Mouse (Mus musculus) adrenal gland, adult 18-20 months (tissue): ENCODE measurements around the gene Palm. TPM values are rescaled to one million over a fixed set of nuclear protein-coding genes. Genes with fewer than 3 reads are reported as not detected.

Experiments
- DNase-seq, 2 experiments: peaks; one replicate each; pipeline ENCODE4 v3.0.0; 2021 to 2022; ENCODE audit warnings: low spot score in 2 of 2
- total RNA-seq, 2 experiments: library from RNA; stranded (reverse); gene quantifications; 1 replicate in 1 of 2; 2 replicates in 1 of 2; pipeline ENCODE4 v1.2.3; 2021

Gene Palm
- total RNA-seq, 2 experiments from 2014 or later = 59.4 to 62.2 TPM

- peak; percentile 50 to 70 for DNase-seq
Measured at GRCm38 (mm10) chr10:79794491-79794931, 1.1 kb downstream of the Palm start.

GRCm38 (mm10) chr10:79795905-79796304, 2.5 kb downstream of the Palm start:
- DNase-seq = no peak

GRCm38 (mm10) chr10:79797326-79797725, 4.0 kb downstream of the Palm start:
- DNase-seq = no peak

- no peak for DNase-seq
Measured at GRCm38 (mm10) chr10:79798289-79798928, 5.0 kb downstream of the Palm start.

GRCm38 (mm10) chr10:79800508-79800907, 7.1 kb downstream of the Palm start:
- no peak for DNase-seq

GRCm38 (mm10) chr10:79801837-79802236, 8.5 kb downstream of the Palm start:
- DNase-seq = no peak

GRCm38 (mm10) chr10:79802331-79802971, 9.1 kb downstream of the Palm start:
- peak; percentile 61 to 73 for DNase-seq

GRCm38 (mm10) chr10:79803716-79804323, 10.4 kb downstream of the Palm start:
- no peak for DNase-seq

- DNase-seq = peak in 1 of 2 experiments; percentile 58
Measured at GRCm38 (mm10) chr10:79805636-79806035, 12.3 kb downstream of the Palm start.

GRCm38 (mm10) chr10:79806331-79806730, 13.0 kb downstream of the Palm start:
- no peak for DNase-seq

- DNase-seq = no peak
Measured at GRCm38 (mm10) chr10:79806972-79807371, 13.6 kb downstream of the Palm start.

- no peak for DNase-seq
Measured at GRCm38 (mm10) chr10:79807826-79808225, 14.5 kb downstream of the Palm start.

GRCm38 (mm10) chr10:79808728-79809127, 15.4 kb downstream of the Palm start:
- no peak for DNase-seq

GRCm38 (mm10) chr10:79811736-79812637, 18.6 kb downstream of the Palm start:
- peak; percentile 96 to 97 for DNase-seq

GRCm38 (mm10) chr10:79814271-79814842, 21.0 kb downstream of the Palm start:
- DNase-seq = no peak

GRCm38 (mm10) chr10:79815671-79816494, 22.5 kb downstream of the Palm start:
- no peak for DNase-seq

GRCm38 (mm10) chr10:79817111-79817510, 23.7 kb downstream of the Palm start:
- no peak for DNase-seq

- DNase-seq = no peak
Measured at GRCm38 (mm10) chr10:79818225-79818624, 24.9 kb downstream of the Palm start.

GRCm38 (mm10) chr10:79819606-79820005, 26.2 kb downstream of the Palm start:
- DNase-seq = no peak

- no peak for DNase-seq
Measured at GRCm38 (mm10) chr10:79820277-79820676, 26.9 kb downstream of the Palm start.
